Mouse (Mus musculus) embryo, embryonic 11.5 days (tissue): ENCODE results near the gene Clp1.
"Not testable (repeated sequence)": the region's sequence is repeated elsewhere in the genome, so short reads cannot be mapped to it uniquely, and the experiment has no call there.

ENCODE experiments used
- DNase-seq: peaks from one replicate; pipeline ENCODE4 v3.0.0-alpha.2; 2012; ENCODE audit warnings: low read depth, low spot score

The Clp1 gene

DNA sequence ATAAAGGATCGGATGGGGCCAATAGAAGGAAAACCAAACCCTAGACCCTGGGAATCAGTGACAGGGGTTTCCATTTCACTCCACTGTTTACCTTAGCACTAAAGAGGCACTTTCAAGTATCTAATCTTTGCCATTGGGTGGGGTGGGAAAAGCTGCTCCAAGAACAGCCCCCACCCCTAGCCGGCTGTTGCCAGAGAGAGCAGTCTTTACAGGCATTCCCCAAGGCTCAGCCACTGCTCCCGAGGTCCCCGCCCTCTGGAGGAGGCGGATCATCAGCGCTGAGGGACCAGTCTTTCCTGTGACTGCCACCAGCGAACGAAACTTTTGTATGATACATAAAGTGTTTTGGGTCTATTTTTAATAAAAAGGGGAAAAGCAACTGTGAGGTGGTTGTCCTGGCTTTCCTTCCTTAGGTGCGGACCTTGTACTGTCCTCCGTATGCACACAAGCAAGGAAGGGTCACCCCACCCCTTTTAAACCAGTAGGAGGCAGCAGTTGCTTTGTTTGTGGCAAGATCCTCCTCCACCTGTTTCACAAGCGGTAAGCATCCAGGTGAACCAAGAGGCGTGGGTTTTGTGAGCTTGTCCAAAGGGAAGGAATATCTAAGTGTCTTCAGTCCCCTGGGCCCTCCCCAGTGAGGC, 11.2 kb upstream of the Clp1 start:
- no peak for DNase-seq

DNA sequence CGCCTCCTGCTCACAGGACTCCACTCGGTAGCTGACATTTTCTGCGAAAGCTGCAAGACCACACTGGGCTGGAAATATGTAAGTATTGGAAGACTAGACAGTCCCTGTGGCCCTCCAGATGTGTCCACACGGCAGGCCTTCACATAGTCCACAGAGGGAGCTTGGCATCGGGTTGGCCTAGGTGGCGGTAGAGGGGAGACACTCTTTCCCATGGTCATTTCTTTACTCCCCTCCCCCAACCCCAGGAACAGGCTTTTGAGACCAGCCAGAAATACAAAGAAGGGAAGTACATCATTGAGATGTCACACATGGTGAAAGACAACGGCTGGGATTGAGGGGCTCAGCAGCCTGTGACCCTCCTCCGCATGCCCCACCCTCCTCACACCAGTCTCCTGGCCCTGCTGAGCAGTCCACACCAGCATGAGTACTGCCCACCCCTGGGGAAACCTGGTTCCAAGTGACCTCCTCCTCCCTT, 10.3 kb upstream of the Clp1 start:
- DNase-seq: no peak

DNA sequence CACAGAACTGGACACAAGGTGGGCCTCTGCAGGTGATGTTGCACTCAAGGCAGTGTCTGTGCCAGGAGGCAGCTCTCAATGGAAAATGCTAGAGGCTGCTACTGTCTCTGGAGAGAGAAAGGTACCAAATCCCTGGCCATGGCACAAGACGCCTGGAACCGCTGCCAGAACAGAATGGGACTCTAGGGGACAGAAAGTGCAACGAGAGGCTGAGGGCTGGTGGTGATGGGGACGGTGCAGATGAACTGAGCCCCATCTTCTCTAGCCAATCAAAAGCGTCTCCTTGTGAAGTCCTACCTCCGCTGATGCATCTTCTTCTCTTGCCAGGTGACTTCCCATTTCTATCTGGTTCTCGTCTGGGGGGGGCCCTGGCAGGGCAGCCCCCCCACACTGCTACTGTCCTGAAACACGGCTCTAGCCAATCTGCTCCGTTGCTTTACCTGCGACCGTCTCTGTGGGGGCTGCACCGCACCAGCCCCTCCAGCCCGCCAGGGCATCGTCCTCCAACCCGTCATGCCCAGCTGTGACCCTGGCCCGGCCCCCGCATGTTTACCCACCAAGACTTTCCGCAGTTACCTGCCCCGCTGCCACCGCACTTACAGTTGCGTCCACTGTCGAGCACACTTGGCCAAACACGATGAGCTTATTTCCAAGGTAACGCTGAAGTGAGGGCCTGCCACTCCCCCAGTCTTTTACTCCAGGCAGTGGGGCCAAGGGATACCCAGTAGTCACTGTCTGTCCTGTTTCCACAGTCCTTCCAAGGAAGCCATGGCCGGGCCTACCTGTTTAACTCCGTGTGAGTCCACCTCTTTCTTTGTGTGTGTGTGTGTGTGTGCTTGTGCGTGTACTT, 9.4 kb upstream of the Clp1 start:
- DNase-seq: no peak

DNA sequence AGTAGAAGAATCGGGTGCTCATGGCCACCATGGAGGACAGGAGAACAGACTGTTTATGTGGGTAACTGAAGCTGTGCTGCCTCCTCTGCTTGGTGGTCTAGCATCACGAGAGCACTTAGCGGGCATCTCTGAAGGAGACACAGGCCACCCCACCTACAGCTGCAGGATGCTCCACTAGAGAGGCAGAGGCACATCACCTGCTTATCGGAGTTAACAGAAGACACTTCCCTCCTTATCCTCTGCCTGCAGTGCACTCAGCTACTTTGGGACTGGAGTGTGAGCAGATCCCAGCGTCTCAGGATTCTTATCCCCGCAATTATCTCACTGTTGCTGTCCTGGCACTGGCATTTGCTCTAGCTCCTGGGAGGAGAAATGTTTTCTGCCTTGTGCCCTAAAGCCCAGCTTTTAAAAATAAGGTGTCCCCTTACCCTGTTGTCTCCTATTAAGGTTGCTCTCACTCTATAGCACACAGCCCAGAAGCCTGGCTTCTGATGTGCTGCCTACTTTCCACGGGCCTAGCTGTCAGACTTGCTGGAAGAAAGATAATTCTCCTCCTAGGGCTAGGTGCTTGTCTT, 8.3 kb upstream of the Clp1 start:
- DNase-seq: no peak

DNA sequence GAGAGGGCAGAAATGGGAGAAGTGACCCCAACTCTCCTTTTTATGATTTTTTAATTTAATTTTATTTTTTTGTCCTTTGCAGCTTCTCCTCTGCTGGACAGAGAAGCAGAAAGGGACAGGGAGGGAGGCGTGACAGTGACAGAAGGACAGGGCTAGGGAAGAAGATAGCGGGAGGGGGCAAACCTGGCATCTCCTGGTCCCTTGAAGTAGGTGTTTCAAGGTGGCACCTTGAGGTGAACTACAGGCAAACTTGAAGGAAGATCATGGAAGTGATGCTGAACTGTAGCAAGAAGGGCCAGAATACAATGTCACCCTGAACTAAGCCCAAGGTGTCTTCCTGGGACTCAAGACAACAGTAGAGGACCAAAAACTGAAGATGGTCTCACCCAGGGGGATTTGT, 7.8 kb upstream of the Clp1 start:
- no peak for DNase-seq

DNA sequence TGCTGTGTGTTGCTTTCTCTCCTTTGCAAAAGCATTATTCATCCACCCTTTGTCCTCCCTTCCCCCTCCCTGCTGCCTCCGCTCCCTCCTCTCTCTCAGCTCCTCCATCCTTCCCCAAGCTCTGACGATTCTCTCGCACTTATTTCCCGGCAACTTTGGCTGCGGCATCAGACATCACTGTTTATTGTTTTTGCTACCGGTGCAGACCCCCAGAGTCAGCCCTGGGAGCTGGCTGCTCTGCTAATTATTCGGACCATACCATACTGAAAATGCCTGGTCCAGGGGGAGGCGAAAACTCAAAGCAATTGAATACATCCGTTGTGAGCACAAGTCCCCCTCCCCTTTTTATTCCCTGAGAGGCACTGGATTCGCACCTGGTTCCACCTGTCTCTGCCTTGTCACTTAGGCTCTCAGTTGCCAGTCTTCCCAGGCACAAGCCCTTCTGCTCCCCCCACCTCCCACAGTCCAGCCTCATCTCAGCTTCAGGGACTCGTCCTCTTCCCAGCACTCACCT, 7.3 kb upstream of the Clp1 start:
- DNase-seq: no peak

DNA sequence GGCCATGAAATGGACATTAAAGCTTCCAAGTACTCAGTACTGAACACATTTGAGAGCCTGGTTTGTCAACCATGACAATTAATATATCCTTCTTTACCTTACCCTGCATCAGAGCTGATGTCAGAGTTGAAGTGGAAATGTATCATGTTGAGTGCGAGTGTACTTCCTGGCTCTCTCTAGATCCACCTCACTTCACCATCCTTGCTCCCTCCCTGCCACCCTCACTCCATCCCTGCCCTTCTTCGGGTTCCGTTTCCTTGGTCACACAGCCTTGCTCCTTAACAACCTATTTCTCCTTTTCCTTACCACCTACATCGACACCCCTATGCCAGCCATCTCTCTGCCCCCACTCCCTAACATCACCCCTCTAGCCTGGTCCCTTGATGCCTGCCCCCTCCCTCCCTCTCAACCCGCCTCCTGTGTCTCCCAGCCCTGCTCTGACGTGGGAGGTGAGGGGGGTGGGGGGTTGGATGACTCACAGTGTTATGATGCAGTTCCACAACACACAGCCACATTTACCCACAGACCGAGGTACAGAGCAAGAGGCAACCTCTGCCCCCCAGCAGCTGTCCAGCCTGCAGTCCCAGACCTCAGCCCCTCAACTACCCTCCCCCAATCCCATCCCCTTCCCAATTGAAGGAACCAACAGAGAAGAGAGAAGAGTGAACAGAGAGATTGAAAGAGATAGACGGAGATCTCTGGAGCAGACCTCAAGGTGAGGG, 6.6 kb upstream of the Clp1 start, which contains the start of gene Ypel4:
TSS of gene Ypel4 (plus strand) at position 480 of the 722 bp plus-strand sequence.
- DNase-seq: no peak

DNA sequence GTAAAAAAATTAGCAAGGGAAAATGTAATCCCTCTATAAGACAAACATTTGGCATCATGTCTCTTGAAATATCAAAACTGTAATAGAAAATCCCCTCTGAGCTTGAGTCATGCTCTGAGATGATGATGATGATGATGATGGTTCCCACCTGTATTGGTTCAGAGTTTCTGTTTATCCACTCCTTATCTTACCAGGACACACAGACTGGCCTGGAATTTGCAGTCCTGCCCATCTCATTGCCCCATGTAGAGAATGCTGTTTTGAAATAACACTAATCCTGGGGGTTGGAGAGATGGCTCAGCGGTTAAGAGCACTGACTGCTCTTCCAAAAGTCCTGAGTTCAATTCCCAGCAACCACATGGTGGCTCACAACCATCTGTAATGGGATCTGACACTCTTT, 5.2 kb upstream of the Clp1 start:
- no peak for DNase-seq

DNA sequence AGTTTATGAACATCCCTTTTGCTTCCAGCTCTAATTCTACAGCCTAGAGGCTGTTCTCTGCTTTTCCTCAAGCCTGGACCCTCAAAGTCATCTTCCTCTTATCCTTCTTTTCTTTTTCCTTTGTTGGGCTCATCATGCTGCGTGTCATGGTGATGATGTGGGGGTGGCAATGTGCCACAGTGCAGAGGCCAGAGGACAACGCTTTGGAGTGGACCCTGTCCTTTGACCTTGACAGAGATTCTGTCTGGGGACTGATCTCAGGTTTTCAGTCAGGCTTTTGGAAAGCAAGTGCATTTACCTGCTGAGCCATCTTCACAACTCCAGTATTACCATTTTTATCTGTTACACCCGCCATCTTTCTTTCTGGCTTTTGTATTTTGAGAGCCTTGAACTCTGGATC, 4.1 kb upstream of the Clp1 start:
- DNase-seq: no peak

DNA sequence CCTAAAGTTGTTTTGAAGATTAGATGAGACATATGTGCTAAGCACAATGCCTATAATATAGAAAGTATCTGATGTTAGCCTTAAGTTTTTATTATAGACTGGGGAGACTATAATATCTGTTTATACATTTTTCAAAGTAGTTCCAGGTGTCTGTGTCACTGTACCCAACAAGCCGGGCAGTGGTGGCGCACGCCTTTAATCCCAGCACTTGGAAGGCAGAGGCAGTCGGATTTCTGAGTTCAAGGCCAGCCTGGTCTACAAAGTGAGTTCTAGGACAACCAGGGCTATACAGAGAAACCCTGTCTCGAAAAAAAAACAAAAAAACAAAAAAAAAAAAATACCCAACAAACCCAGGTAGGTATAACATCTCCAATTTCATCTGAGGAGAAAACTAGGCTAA, 1.0 kb upstream of the Clp1 start:
- not testable (repeated sequence) for DNase-seq

DNA sequence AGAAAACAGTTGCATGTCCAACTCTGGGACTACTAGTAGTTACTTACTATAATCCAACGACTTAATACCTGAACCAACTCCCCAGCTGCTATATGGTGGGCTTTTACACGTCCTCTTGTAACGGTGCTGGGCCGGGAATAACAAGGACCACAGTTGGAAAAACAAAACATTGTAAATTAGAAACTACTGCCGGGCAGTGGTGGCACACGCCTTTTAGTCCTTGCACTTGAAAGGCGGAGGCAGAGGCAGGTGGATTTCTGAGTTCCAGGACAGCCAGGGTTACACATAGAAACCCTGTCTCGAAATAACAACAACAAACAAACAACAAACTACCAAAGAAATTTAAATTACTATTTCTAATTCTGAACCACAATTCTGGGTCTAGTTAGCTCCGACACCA, 434 bp downstream of the Clp1 start:
- DNase-seq: no peak

DNA sequence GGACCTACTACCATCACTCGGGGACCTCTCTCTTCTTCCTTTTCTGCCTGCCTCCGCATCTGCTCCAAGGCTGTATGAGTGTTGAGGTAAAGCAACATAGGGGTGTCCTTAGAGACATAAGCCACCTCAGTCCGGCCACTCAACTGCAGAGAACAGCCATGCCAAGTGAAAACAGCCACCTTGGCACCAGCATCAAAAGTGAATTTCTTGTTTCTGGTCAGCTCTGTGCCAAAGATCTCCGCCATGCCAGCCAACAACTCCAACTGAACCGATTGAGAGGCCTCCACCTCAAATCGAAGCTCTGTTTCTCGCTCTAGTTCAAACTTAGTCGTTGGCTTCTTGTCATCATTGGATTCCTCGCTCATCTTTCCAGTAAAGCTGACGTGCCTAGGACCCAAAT, 1.4 kb downstream of the Clp1 start:
- no peak for DNase-seq

DNA sequence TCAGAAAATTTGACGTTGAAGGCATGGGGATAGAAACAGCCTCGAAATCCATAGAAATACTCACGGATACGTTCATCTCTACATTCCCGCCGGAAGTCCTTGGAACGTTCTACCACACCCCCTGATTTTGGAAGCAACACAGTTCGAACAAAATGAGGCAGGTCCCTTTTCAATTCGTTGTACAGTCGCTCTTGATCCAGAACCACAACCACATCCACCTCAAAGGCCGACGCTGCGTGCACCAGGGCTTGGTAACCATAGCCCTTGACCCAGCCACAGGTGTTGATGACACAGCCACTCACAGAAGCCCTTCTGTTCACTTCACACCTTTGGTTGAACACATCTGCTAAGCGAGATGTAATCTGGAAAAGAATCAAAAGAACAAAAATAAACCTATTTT, 3.3 kb downstream of the Clp1 start:
- no peak for DNase-seq

DNA sequence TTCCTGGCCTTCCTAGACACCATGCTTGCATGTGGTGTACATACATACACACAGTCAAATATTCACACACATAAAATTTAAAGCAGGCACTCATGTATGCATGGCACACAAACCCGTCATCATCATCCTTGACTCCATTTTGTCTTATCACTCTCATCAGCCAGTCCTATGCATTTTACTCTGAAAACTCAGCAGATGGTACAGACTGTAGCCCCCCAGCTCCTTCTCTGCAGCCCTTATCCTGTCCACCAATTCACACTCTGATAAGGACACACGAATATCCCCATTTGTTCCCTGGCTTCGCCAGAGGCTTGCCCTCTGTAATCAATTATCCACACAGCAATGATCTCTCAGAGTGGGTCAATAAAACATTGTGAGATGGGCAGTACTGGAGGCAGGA, 6.0 kb downstream of the Clp1 start:
- DNase-seq: no peak

DNA sequence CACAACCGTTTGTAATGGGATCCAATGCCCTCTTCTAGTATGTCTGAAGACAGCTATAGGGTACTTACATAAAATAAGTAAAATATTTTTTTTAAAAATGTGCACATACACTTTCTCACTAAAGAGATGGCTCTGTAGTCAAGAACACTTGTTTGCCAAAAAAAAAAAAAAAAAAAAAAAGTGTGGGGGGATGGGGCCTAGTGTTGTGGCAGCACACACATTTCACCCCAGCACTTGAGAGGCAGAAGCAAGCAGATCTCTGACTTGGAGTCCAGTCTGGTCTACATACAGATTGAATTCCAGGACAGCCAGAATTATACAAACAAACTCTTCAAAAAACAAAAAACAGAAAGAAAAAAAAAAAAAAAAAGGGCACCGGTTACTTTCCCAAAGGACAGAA, 6.4 kb downstream of the Clp1 start:
- DNase-seq: no peak

DNA sequence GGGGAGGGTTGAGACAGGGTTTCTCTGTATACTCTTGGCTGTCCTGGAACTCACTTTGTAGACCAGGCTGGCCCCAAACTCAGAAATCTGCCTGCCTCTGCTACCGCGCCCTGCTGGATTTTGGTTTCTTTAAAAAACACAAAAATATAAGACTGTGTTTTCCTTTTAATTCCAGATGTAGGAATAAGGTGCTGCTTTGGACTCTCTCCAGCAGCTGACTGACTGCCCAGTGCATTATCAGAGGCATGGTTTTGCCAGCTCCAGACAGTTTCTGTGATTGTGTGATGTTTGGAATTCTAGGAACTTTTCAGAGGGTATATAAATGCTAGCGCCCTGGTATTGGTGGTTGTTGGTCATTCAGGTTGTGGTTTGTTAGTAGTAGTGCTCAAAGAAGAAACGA, 9.8 kb downstream of the Clp1 start:
- no peak for DNase-seq

DNA sequence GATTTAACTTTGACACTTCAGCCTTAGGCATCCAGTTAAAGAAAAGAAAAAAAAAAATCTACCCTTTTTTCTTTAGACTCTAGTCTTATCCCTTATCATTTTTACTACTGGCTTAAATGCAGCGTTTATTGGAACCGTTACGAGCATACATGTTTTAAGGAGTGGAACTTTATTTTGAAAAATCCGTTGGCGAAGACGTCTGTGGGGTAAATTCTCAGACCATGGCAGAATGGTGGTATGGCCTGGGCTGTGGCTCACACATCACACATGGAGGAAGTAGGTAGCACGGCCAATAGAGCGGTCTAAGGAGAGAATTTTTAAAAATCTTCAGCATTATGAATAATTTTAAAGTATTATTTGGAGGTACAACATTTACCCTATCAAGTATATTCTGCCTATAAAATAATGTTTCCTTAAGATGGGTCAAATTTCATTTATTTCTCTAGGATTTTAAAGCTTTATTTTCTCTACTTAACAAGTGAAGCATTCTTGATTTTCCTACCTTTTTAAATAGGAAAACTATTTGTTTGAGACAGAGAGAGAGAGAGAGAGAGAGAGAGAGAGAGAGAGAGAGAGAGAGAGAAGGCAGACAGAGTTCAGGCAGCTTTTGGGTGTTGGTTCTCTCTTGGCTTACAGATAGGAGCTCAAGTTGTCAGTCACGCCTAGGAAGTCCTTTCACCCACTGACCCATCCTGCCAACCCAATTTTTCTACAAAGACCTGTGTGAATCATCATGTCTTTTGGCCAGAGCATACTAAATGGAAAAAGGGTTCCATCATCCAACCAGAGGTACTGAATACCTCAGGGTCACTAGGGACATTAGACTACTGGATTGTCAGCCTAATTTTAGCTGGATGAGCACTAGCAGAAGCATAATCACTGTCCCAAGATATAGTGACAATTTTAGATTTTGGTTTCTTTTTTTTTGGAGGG, 10.5 kb downstream of the Clp1 start:
- DNase-seq: no peak

DNA sequence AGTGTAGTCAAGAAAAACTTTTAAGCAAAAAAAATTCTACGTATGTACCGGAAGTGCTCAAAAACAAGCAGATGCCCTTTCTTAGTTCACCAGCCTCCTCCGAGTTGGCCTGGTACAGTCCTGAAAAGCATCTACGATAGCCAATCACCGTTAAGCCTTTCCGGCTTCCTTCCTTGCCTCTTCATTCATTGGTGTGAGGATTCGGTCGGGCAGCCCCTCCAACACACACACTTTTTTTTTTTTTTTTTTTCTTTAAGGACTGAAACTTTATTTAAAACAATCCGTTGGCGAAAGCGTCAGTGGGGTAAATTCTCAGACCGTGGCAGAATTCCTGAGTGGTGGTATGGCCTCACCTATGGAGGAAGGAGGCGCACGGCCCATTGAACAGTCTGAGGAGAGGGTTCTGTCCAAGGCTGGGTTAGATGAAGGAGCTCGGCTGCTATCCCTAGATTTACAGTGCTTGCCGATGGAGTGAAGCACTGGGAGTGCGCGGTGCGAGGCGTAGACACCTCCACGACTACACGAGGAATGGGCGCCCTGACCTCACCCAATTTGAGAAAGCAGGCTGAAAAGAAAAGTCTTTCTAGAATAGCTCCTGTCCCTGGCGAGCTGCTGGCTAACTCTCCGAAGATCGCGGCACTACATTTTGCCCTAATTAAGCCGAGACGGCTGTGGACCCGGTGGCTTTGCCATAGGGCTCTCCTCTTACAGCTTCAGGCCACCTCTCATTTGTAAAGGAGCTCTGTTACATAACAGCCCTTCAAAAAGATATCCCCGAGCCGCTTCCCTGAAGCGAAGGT, 11.4 kb downstream of the Clp1 start:
- DNase-seq: peak; percentile 82

DNA sequence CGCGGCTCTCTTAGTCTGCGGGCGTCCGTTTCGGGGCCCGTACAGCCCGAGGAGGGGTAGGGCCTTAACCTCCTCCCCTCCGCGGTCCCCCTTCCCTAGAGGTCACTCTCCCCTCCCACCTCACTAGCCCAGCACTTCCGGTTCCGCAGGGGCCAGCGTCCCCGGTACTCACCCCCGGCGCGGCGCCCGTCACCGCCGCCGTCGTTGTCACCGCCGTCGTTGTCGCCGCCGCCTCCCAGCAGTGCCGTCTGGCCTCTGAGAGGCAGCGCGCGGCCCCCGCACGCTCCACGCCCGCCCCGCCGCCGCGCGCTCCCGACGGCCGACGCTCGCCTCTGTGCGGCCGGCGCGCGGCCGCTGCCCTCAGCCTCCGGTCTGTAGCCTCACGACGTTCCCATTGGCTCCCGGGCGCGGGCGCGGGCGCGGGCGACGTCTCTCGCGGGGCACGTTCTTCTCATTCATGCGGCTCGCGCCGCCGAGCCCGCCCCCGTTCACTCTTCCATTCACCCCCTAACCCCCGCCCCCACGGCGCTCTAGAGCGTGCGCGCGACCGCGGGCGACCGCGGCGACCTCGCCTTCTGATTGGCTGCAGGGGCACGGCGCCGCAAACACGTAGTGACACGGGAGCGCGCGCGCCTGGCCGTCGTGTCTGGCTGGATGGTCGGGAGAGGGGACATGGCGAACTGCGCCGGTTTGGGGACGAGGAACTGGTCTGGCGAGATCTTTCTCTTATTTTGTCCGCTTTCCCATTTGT, 12.2 kb downstream of the Clp1 start, which contains the start of gene Zdhhc5:
TSS of gene Zdhhc5 (minus strand) at position 370 of the 751 bp plus-strand sequence.
- DNase-seq: peak; percentile 99
